Mouse (Mus musculus): ENCODE data around the gene Pdhb. TPM values are rescaled to one million over a fixed set of nuclear protein-coding genes. Genes with fewer than 3 reads are reported as not detected.

The Pdhb gene
- polyA plus RNA-seq, 1 experiment from 2014 or later = 178 TPM

DNA sequence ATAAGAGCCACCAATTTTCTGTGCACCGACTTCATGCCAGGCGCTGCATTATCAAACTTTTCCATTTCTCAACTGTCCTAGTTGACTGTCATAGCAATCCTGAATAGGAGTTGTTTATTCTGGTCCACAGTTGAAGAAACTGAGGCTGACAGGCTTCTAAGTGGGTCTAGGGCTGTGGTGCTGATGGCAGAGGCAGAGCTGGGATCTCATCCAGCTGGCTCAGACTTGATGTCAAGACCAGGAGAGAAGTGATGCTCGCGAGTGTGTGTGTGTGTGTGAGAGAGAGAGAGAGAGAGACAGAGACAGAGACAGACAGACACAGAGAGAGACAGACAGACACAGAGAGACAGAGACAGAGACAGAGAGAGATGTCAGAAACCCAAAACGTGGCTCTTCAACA is 27.9 kb upstream of the Pdhb start:
- no peak overlapping the region for H3K9ac ChIP-seq (ENCODE audit: low read length)
- H3K36me3 ChIP-seq (ENCODE audit: control insufficient read depth, insufficient read depth, low read length) = no peaks in the 10 kb centered on the region
- no peak overlapping the region for H3K4me2 ChIP-seq (ENCODE audit: low read depth, low read length)
- no peak for ATAC-seq (ENCODE audit: low read depth)
- H3K9me3 ChIP-seq (ENCODE audit: control insufficient read depth, low read length) = no peaks in the 10 kb centered on the region
- no peaks in the 10 kb centered on the region for H3K27me3 ChIP-seq (ENCODE audit: control insufficient read depth, insufficient read depth, low read depth, low read length)
- 60% methylated on average over 5 of the region's 5 CpGs for WGBS
- no peaks in the 10 kb centered on the region for H3K4me1 ChIP-seq (replicated peaks; ENCODE audit: control insufficient read depth, insufficient read depth, low read length)
- H3K27ac ChIP-seq (ENCODE audit: low read length) = no peak overlapping the region
- no peak overlapping the region for H3K4me3 ChIP-seq (ENCODE audit: low read length)

DNA sequence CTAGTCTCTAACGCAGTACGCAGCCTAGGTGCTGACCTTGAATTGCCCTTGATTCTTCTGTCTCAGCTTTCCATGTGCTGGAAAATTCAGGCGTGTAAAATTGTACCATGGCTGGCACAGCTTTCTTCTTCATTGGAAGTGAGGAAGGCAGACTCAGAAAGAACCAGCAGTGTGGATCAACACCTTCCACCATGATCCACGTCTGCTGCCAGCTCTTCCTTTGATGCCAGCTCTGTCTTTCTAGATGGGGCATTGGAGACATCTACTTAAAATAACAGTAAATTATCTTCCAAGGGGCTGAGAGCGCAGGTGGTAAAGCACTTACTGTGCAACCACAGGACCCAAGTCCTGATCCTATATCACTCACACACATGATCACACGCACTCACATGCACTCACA is 19.9 kb upstream of the Pdhb start:
- WGBS = 87% methylated on average over 6 of the region's 6 CpGs
- no peak overlapping the region for H3K9ac ChIP-seq (ENCODE audit: low read length)
- no peaks in the 10 kb centered on the region for H3K36me3 ChIP-seq (ENCODE audit: control insufficient read depth, insufficient read depth, low read length)
- H3K27me3 ChIP-seq (ENCODE audit: control insufficient read depth, insufficient read depth, low read depth, low read length) = no peaks in the 10 kb centered on the region
- H3K4me3 ChIP-seq (ENCODE audit: low read length) = no peak overlapping the region
- no peaks in the 10 kb centered on the region for H3K9me3 ChIP-seq (ENCODE audit: control insufficient read depth, low read length)
- no peaks in the 10 kb centered on the region for H3K4me1 ChIP-seq (replicated peaks; ENCODE audit: control insufficient read depth, insufficient read depth, low read length)
- no peak overlapping the region for H3K27ac ChIP-seq (ENCODE audit: low read length)
- H3K4me2 ChIP-seq (ENCODE audit: low read depth, low read length) = no peak overlapping the region
- no peak for ATAC-seq (ENCODE audit: low read depth)

DNA sequence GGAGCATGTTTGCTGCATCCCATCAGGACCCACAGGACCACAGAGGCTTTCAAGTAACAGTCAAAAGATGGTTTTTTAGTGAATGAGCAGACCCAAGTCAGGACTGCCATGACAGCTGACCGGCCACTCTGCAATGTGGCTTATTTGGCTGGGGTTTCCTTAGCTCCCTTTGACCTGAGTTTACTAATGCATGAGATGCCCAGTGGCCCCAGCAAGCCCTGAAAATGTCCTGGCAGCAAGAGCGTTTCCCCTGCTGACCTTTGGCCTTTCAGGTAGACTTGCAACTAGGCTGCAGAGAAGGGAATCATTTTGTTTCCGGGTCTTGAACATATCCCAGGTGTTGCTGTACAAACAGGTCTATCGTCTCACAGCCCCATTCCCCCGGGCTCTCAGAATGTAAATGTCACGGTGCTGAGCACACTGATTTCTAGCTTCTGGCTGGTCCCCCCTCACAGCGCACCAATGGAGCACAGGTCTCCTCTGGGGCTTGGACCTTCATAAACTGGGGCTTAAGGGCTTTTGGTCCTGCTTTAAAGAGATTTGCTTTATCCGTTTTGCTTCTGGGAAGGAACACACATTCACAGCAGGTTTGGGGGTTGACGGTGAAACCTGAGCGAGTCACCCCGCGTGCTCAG is 18.6 kb upstream of the Pdhb start:
- 50% methylated on average over 12 of the region's 12 CpGs for WGBS
- Histone ChIP-seq H3K9ac (ENCODE audit: low read length) (no peak overlapping the region), H3K36me3 (ENCODE audit: control insufficient read depth, insufficient read depth, low read length) (no peaks in the 10 kb centered on the region), H3K4me2 (ENCODE audit: low read depth, low read length) (no peak overlapping the region), H3K27me3 (ENCODE audit: control insufficient read depth, insufficient read depth, low read depth, low read length) (no peaks in the 10 kb centered on the region), H3K4me3 (ENCODE audit: low read length) (no peak overlapping the region), H3K27ac (ENCODE audit: low read length) (no peak overlapping the region), H3K4me1 (replicated peaks; ENCODE audit: control insufficient read depth, insufficient read depth, low read length) (no peaks in the 10 kb centered on the region), H3K9me3 (ENCODE audit: control insufficient read depth, low read length) (no peaks in the 10 kb centered on the region)
- ATAC-seq (ENCODE audit: low read depth) = no peak

DNA sequence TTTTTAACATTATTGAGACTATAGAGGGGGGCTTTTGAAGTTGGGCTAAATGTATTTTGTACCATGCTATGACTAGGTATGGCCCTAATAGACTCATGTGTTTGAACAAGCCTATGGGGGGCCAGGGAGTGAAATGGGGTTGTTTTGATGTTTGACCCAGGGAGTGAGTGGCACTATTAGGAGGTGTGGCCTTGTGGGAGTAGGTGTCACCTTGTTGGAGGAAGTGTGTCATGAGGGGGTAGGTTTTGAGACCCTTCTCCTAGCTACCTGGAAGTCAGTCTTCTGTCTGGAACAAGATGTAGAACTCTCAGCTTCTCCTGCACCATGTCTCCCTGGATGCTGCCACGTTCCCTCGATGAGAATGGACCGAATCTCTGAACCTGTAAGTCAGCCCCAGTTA is 17.7 kb upstream of the Pdhb start:
- H3K9ac ChIP-seq (ENCODE audit: low read length) = no peak overlapping the region
- H3K4me3 ChIP-seq (ENCODE audit: low read length) = no peak overlapping the region
- H3K36me3 ChIP-seq (ENCODE audit: control insufficient read depth, insufficient read depth, low read length) = no peaks in the 10 kb centered on the region
- no peak overlapping the region for H3K27ac ChIP-seq (ENCODE audit: low read length)
- no peaks in the 10 kb centered on the region for H3K27me3 ChIP-seq (ENCODE audit: control insufficient read depth, insufficient read depth, low read depth, low read length)
- 95% methylated on average over 3 of the region's 3 CpGs for WGBS
- no peak for ATAC-seq (ENCODE audit: low read depth)
- no peaks in the 10 kb centered on the region for H3K4me1 ChIP-seq (replicated peaks; ENCODE audit: control insufficient read depth, insufficient read depth, low read length)
- no peak overlapping the region for H3K4me2 ChIP-seq (ENCODE audit: low read depth, low read length)
- H3K9me3 ChIP-seq (ENCODE audit: control insufficient read depth, low read length) = no peaks in the 10 kb centered on the region

DNA sequence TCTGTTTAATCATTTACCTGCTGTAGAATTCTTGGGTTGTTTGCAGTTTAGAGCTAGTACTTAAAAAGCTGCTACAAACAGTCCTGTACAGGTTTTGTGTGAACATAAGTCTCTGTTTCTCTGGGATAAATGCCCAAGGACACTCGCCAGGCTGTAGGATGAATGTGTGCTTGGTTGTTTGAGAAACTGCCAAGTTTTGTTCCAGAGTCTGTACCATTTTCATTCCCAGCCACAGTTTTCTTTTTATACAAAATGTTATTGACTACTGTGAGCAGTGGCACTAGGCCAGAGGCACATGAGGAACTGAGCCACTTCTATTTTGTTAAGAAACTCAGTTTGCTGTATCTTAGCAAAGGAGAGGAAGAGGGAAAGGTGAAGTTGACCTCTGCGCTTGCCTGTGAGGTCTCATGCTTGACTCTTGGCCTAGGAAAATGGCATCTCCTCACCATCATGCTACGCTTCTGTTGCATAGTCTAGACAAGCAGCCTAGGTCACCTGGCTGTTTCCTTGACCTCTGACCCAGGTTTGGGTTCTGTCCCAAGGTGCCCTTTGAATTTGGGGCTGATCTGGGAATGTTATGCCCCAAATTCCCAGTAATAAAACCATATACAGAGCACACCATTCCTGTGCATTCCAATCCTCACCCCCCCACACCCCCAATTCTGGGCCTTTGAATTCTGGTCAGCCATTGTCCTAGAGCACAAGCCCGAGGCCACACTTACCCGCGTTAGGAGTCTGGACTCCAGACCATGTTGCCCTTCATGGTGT is 13.6 kb upstream of the Pdhb start:
- H3K27me3 ChIP-seq (ENCODE audit: control insufficient read depth, insufficient read depth, low read depth, low read length) = no peaks in the 10 kb centered on the region
- 76% methylated on average over 6 of the region's 6 CpGs for WGBS
- H3K36me3 ChIP-seq (ENCODE audit: control insufficient read depth, insufficient read depth, low read length) = no peaks in the 10 kb centered on the region
- H3K9ac ChIP-seq (ENCODE audit: low read length) = no peak overlapping the region
- no peaks in the 10 kb centered on the region for H3K9me3 ChIP-seq (ENCODE audit: control insufficient read depth, low read length)
- H3K4me3 ChIP-seq (ENCODE audit: low read length) = no peak overlapping the region
- no peaks in the 10 kb centered on the region for H3K4me1 ChIP-seq (replicated peaks; ENCODE audit: control insufficient read depth, insufficient read depth, low read length)
- H3K27ac ChIP-seq (ENCODE audit: low read length) = no peak overlapping the region
- peak; percentile 34; the same call in 1 of the 2 replicates for ATAC-seq (ENCODE audit: low read depth)
- H3K4me2 ChIP-seq (ENCODE audit: low read depth, low read length) = no peak overlapping the region

DNA sequence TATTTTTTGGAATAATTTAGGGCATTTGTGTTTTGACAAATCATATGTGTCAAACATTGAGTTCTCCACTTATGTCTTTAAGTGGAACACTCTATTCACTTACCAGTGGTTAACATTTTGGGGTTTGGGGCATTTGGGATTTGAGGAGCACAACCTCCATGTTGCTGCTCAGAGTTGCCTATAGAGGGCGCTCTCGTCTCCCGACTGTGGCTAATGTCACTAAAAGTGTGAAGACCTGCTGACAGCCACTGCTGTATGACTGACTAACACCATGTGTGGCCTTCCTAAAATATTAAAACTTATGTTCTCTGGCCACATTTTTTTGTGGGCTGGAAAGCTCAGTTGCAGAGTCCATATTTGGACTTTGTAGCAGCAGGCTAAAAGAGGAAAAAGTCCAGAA is 10.5 kb upstream of the Pdhb start:
- Histone ChIP-seq H3K4me1 (replicated peaks; ENCODE audit: control insufficient read depth, insufficient read depth, low read length) (no peaks in the 10 kb centered on the region), H3K9ac (ENCODE audit: low read length) (no peak overlapping the region), H3K9me3 (ENCODE audit: control insufficient read depth, low read length) (no peaks in the 10 kb centered on the region), H3K36me3 (ENCODE audit: control insufficient read depth, insufficient read depth, low read length) (no peaks in the 10 kb centered on the region), H3K4me2 (ENCODE audit: low read depth, low read length) (no peak overlapping the region), H3K27me3 (ENCODE audit: control insufficient read depth, insufficient read depth, low read depth, low read length) (no peaks in the 10 kb centered on the region), H3K27ac (ENCODE audit: low read length) (no peak overlapping the region), H3K4me3 (ENCODE audit: low read length) (no peak overlapping the region)
- ATAC-seq (ENCODE audit: low read depth) = no peak
- WGBS = 54% methylated on average over 3 of the region's 3 CpGs

DNA sequence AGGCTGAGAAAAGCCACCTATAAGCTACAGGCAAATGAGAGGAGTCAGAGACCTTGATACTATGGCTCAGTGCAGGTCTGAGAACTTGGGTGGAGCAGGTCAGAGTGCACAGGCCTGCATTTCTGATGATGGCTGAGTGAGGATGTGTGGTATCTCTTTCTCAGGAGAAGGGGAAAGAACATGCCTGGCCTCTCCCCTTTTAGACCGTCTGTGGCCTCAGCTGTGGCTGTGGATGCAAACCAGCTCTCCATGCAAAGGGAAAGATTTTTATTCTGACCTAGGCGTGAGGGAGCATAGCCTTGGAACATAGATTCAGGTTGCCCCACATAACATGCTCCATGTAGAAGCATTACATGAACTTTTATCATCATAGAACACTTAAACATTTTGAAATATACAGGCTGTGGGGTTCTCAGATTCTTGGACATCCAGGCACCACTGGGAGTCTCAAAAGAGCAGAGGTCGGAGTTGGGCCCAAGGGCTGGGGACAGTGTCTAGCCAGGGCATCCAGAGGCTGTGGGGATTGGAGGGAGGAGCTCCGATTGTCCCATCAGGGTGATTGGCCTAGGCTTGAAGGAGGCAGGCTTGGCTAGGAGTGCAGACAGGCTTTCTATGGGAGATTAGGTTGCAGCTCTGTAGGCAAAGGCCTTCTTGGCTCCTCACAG is 7.7 kb upstream of the Pdhb start:
- H3K9me3 ChIP-seq (ENCODE audit: control insufficient read depth, low read length) = no peaks in the 10 kb centered on the region
- H3K4me1 ChIP-seq (replicated peaks; ENCODE audit: control insufficient read depth, insufficient read depth, low read length) = no peaks in the 10 kb centered on the region
- H3K9ac ChIP-seq (ENCODE audit: low read length) = no peak overlapping the region
- no peak overlapping the region for H3K4me3 ChIP-seq (ENCODE audit: low read length)
- ATAC-seq (ENCODE audit: low read depth) = no peak
- H3K4me2 ChIP-seq (ENCODE audit: low read depth, low read length) = no peak overlapping the region
- no peak overlapping the region for H3K27ac ChIP-seq (ENCODE audit: low read length)
- WGBS = 67% methylated on average over 4 of the region's 4 CpGs
- no peaks in the 10 kb centered on the region for H3K36me3 ChIP-seq (ENCODE audit: control insufficient read depth, insufficient read depth, low read length)
- no peaks in the 10 kb centered on the region for H3K27me3 ChIP-seq (ENCODE audit: control insufficient read depth, insufficient read depth, low read depth, low read length)

DNA sequence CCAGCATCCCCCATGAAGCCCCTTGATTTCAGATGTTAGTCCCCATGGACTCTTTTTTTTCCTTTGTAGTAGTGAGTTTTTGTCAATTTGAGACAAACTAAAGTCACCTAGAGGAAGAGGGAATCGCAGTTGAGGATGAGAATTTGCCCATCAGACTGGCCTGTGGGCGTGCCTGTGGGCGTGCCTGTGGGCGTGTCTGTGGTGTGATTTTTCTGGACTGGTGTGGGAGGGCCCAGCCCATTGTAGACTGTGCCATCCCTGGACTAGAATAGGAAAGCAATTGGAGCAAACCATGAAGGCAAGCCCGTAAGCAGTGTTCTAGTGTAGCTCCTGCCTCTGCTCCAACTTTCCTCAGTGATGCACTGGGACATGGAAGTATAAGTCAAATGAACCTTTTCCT is 3.4 kb upstream of the Pdhb start:
- no peak for ATAC-seq (ENCODE audit: low read depth)
- no peaks in the 10 kb centered on the region for H3K27me3 ChIP-seq (ENCODE audit: control insufficient read depth, insufficient read depth, low read depth, low read length)
- H3K9ac ChIP-seq (ENCODE audit: low read length) = no peak overlapping the region
- no peak overlapping the region for H3K4me3 ChIP-seq (ENCODE audit: low read length)
- peaks cover 8% of the 10 kb centered on the region for H3K4me1 ChIP-seq (replicated peaks; ENCODE audit: control insufficient read depth, insufficient read depth, low read length)
- 44% methylated on average over 5 of the region's 5 CpGs for WGBS
- H3K4me2 ChIP-seq (ENCODE audit: low read depth, low read length) = no peak overlapping the region
- H3K36me3 ChIP-seq (ENCODE audit: control insufficient read depth, insufficient read depth, low read length) = no peaks in the 10 kb centered on the region
- H3K9me3 ChIP-seq (ENCODE audit: control insufficient read depth, low read length) = no peaks in the 10 kb centered on the region
- no peak overlapping the region for H3K27ac ChIP-seq (ENCODE audit: low read length)

DNA sequence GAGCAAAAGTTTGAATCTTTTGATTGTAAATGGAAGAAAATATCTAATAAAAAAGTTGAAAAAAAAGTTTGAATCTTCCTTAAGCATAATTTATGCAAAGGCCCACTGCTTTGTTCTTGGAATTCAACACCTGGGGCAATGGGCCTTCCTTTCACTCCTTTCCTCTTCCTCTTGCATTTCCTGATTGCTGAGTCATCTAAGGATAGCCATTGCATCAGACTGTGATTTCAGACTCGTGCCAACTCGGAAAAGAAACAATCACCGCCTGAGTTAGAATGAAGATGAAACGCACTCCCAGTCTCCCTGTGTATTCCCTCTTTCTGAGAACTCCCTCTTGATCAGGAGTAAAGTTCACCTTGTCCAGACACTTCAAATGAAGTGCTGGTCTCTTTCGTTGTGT is 1.8 kb upstream of the Pdhb start:
- WGBS = 71% methylated on average over 5 of the region's 5 CpGs
- Histone ChIP-seq H3K9me3 (ENCODE audit: control insufficient read depth, low read length) (no peaks in the 10 kb centered on the region), H3K36me3 (ENCODE audit: control insufficient read depth, insufficient read depth, low read length) (peaks cover 6% of the 10 kb centered on the region), H3K4me1 (replicated peaks; ENCODE audit: control insufficient read depth, insufficient read depth, low read length) (peaks cover 8% of the 10 kb centered on the region), H3K9ac (ENCODE audit: low read length) (no peak overlapping the region), H3K27me3 (ENCODE audit: control insufficient read depth, insufficient read depth, low read depth, low read length) (no peaks in the 10 kb centered on the region), H3K27ac (ENCODE audit: low read length) (no peak overlapping the region), H3K4me3 (ENCODE audit: low read length) (no peak overlapping the region), H3K4me2 (ENCODE audit: low read depth, low read length) (no peak overlapping the region)
- no peak for ATAC-seq (ENCODE audit: low read depth)
